Mouse (Mus musculus): ENCODE measurements at regions not wholly inside any gene's neighbourhood (a gene's known extent, or its start where the extent isn't known, plus 50 kb on each side); places are given as distances from the start of the nearest gene placed in this dataset.

GRCm38 (mm10) chr1:183865586-183865985 is 147.5 kb upstream of the Dusp10 start:
- H3K9me3 ChIP-seq: no peaks in the 10 kb centered on the region
- no peak overlapping the region for H3K4me2 ChIP-seq
- no peaks in the 10 kb centered on the region for H3K27me3 ChIP-seq (replicated peaks)
- H3K4me1 ChIP-seq: no peaks in the 10 kb centered on the region
- H3K4me3 ChIP-seq: no peak overlapping the region
- H3K27ac ChIP-seq (replicated peaks): no peak overlapping the region
- no peaks in the 10 kb centered on the region for H3K36me3 ChIP-seq
- H3K9ac ChIP-seq: no peak overlapping the region
- ATAC-seq (ENCODE audit: extremely low read depth, insufficient number of reproducible peaks, low FRiP score, low TSS enrichment): no peak
- 39% methylated on average over 3 of the region's 3 CpGs for WGBS

- Histone ChIP-seq H3K4me2 (no peak overlapping the region), H3K9me3 (no peaks in the 10 kb centered on the region), H3K27me3 (replicated peaks) (no peaks in the 10 kb centered on the region), H3K36me3 (no peaks in the 10 kb centered on the region), H3K4me1 (no peaks in the 10 kb centered on the region), H3K9ac (no peak overlapping the region), H3K27ac (replicated peaks) (no peak overlapping the region), H3K4me3 (no peak overlapping the region)
- 90% methylated on average over 5 of the region's 5 CpGs for WGBS
- no peak for ATAC-seq (ENCODE audit: extremely low read depth, insufficient number of reproducible peaks, low FRiP score, low TSS enrichment)
Observed at GRCm38 (mm10) chr1:183868965-183869364, 144.1 kb upstream of the Dusp10 start.

- Histone ChIP-seq H3K9ac (no peak overlapping the region), H3K36me3 (no peaks in the 10 kb centered on the region), H3K9me3 (no peaks in the 10 kb centered on the region), H3K4me1 (no peaks in the 10 kb centered on the region), H3K4me2 (no peak overlapping the region), H3K27ac (replicated peaks) (no peak overlapping the region), H3K27me3 (replicated peaks) (no peaks in the 10 kb centered on the region), H3K4me3 (no peak overlapping the region)
- ATAC-seq (ENCODE audit: extremely low read depth, insufficient number of reproducible peaks, low FRiP score, low TSS enrichment): no peak
- 84% methylated on average over 3 of the region's 3 CpGs for WGBS
Observed at GRCm38 (mm10) chr1:183895936-183896335, 117.2 kb upstream of the Dusp10 start.

- Histone ChIP-seq H3K36me3 (no peaks in the 10 kb centered on the region), H3K4me3 (no peak overlapping the region), H3K9me3 (no peaks in the 10 kb centered on the region), H3K4me2 (no peak overlapping the region), H3K27ac (replicated peaks) (no peak overlapping the region), H3K4me1 (no peaks in the 10 kb centered on the region), H3K27me3 (replicated peaks) (no peaks in the 10 kb centered on the region), H3K9ac (no peak overlapping the region)
- ATAC-seq (ENCODE audit: extremely low read depth, insufficient number of reproducible peaks, low FRiP score, low TSS enrichment): no peak
- WGBS: 75% methylated on average over 3 of the region's 3 CpGs
Observed at GRCm38 (mm10) chr1:183898091-183898490, 115.0 kb upstream of the Dusp10 start.

- Histone ChIP-seq H3K4me2 (no peak overlapping the region), H3K27me3 (replicated peaks) (no peaks in the 10 kb centered on the region), H3K4me1 (no peaks in the 10 kb centered on the region), H3K9ac (no peak overlapping the region), H3K27ac (replicated peaks) (no peak overlapping the region), H3K4me3 (no peak overlapping the region), H3K36me3 (no peaks in the 10 kb centered on the region), H3K9me3 (no peaks in the 10 kb centered on the region)
- no peak for ATAC-seq (ENCODE audit: extremely low read depth, insufficient number of reproducible peaks, low FRiP score, low TSS enrichment)
- 85% methylated on average over 7 of the region's 7 CpGs for WGBS
Observed at GRCm38 (mm10) chr1:183904564-183904963, 108.5 kb upstream of the Dusp10 start.

- no peak overlapping the region for H3K4me3 ChIP-seq
- H3K27me3 ChIP-seq (replicated peaks): no peaks in the 10 kb centered on the region
- H3K9ac ChIP-seq: no peak overlapping the region
- H3K27ac ChIP-seq (replicated peaks): no peak overlapping the region
- no peak overlapping the region for H3K4me2 ChIP-seq
- H3K4me1 ChIP-seq: no peaks in the 10 kb centered on the region
- no peak for ATAC-seq (ENCODE audit: extremely low read depth, insufficient number of reproducible peaks, low FRiP score, low TSS enrichment)
- H3K36me3 ChIP-seq: no peaks in the 10 kb centered on the region
- H3K9me3 ChIP-seq: no peaks in the 10 kb centered on the region
- 70% methylated on average over 11 of the region's 11 CpGs for WGBS
Observed at GRCm38 (mm10) chr1:183905345-183906142, 107.6 kb upstream of the Dusp10 start.

- Histone ChIP-seq H3K9ac (no peak overlapping the region), H3K4me2 (no peak overlapping the region), H3K27ac (replicated peaks) (no peak overlapping the region), H3K27me3 (replicated peaks) (no peaks in the 10 kb centered on the region), H3K4me3 (no peak overlapping the region), H3K36me3 (no peaks in the 10 kb centered on the region), H3K9me3 (no peaks in the 10 kb centered on the region), H3K4me1 (no peaks in the 10 kb centered on the region)
- WGBS: 86% methylated on average over 3 of the region's 3 CpGs
- ATAC-seq (ENCODE audit: extremely low read depth, insufficient number of reproducible peaks, low FRiP score, low TSS enrichment): no peak
Observed at GRCm38 (mm10) chr1:183917656-183918055, 95.4 kb upstream of the Dusp10 start.

GRCm38 (mm10) chr1:183921262-183921661 is 91.8 kb upstream of the Dusp10 start:
- Histone ChIP-seq H3K9ac (no peak overlapping the region), H3K4me2 (no peak overlapping the region), H3K4me1 (no peaks in the 10 kb centered on the region), H3K27ac (replicated peaks) (no peak overlapping the region), H3K9me3 (no peaks in the 10 kb centered on the region), H3K36me3 (no peaks in the 10 kb centered on the region), H3K4me3 (no peak overlapping the region), H3K27me3 (replicated peaks) (no peaks in the 10 kb centered on the region)
- no peak for ATAC-seq (ENCODE audit: extremely low read depth, insufficient number of reproducible peaks, low FRiP score, low TSS enrichment)
- 62% methylated on average over 2 of the region's 2 CpGs for WGBS

- 55% methylated on average over 4 of the region's 4 CpGs for WGBS
Observed at GRCm38 (mm10) chr1:183928539-183928938, 84.6 kb upstream of the Dusp10 start.

GRCm38 (mm10) chr1:183930363-183930982 is 82.6 kb upstream of the Dusp10 start:
- H3K27me3 ChIP-seq (replicated peaks): peaks cover 5% of the 10 kb centered on the region; the same call in 1 of the 2 replicates
- H3K4me2 ChIP-seq: no peak overlapping the region
- H3K4me1 ChIP-seq: peaks cover 5% of the 10 kb centered on the region; the same call in 1 of the 2 replicates
- H3K4me3 ChIP-seq: no peak overlapping the region
- no peaks in the 10 kb centered on the region for H3K9me3 ChIP-seq
- no peaks in the 10 kb centered on the region for H3K36me3 ChIP-seq
- WGBS: 69% methylated on average over 4 of the region's 4 CpGs
- H3K27ac ChIP-seq (replicated peaks): no peak overlapping the region
- ATAC-seq (ENCODE audit: extremely low read depth, insufficient number of reproducible peaks, low FRiP score, low TSS enrichment): no peak
- H3K9ac ChIP-seq: no peak overlapping the region

More at GRCm38 (mm10) chr1:183928539-183928938, 84.6 kb upstream of the Dusp10 start:
- Histone ChIP-seq H3K4me2 (no peak overlapping the region), H3K36me3 (no peaks in the 10 kb centered on the region), H3K4me3 (no peak overlapping the region), H3K9ac (no peak overlapping the region), H3K27me3 (replicated peaks) (peaks cover 5% of the 10 kb centered on the region; the same call in 1 of the 2 replicates), H3K9me3 (no peaks in the 10 kb centered on the region), H3K4me1 (no peaks in the 10 kb centered on the region), H3K27ac (replicated peaks) (no peak overlapping the region)
- ATAC-seq (ENCODE audit: extremely low read depth, insufficient number of reproducible peaks, low FRiP score, low TSS enrichment): no peak

- H3K4me3 ChIP-seq: no peak overlapping the region
- no peak overlapping the region for H3K4me2 ChIP-seq
- H3K4me1 ChIP-seq: peaks cover 5% of the 10 kb centered on the region; the same call in 1 of the 2 replicates
- ATAC-seq (ENCODE audit: extremely low read depth, insufficient number of reproducible peaks, low FRiP score, low TSS enrichment): no peak
- H3K36me3 ChIP-seq: no peaks in the 10 kb centered on the region
- peaks cover 8% of the 10 kb centered on the region for H3K27me3 ChIP-seq (replicated peaks)
- no peaks in the 10 kb centered on the region for H3K9me3 ChIP-seq
- 59% methylated on average over 3 of the region's 3 CpGs for WGBS
- H3K9ac ChIP-seq: no peak overlapping the region
- no peak overlapping the region for H3K27ac ChIP-seq (replicated peaks)
Observed at GRCm38 (mm10) chr1:183931141-183931540, 82.0 kb upstream of the Dusp10 start.

GRCm38 (mm10) chr1:183933845-183934244 is 79.3 kb upstream of the Dusp10 start:
- ATAC-seq (ENCODE audit: extremely low read depth, insufficient number of reproducible peaks, low FRiP score, low TSS enrichment): no peak
- H3K4me2 ChIP-seq: no peak overlapping the region
- H3K4me3 ChIP-seq: no peak overlapping the region
- no peak overlapping the region for H3K27ac ChIP-seq (replicated peaks)
- H3K27me3 ChIP-seq (replicated peaks): peaks cover 21% of the 10 kb centered on the region
- H3K9me3 ChIP-seq: peaks cover 6% of the 10 kb centered on the region; the same call in 1 of the 2 replicates
- H3K36me3 ChIP-seq: no peaks in the 10 kb centered on the region
- H3K9ac ChIP-seq: no peak overlapping the region
- WGBS: 69% methylated on average over 2 of the region's 2 CpGs
- H3K4me1 ChIP-seq: peaks cover 5% of the 10 kb centered on the region; the same call in 1 of the 2 replicates

All from heart, embryonic 13.5 days (tissue).